Mouse (Mus musculus) kidney, adult 11 months (tissue): Measurements from ENCODE around the gene Slc6a9.
A peak's percentile ranks its signal among the peaks of the same experiment; 100 is the strongest.

Source experiments
- DNase-seq: peaks from one replicate; pipeline ENCODE4 v3.0.0; 2022

The Slc6a9 gene

GRCm38 (mm10) chr4:117834457-117834844, at the start of gene Slc6a9:
TSS of gene Slc6a9 (plus strand) at chr4:117834506.
- DNase-seq = no peak

GRCm38 (mm10) chr4:117786963-117787362, 47.3 kb upstream of the Slc6a9 start:
- DNase-seq = peak; percentile 66

- no peak for DNase-seq
Observed at GRCm38 (mm10) chr4:117788308-117788707, 46.0 kb upstream of the Slc6a9 start.

GRCm38 (mm10) chr4:117799904-117800303, 34.4 kb upstream of the Slc6a9 start:
- no peak for DNase-seq

- no peak for DNase-seq
Observed at GRCm38 (mm10) chr4:117806992-117807391, 27.3 kb upstream of the Slc6a9 start.

GRCm38 (mm10) chr4:117810933-117811332, 23.4 kb upstream of the Slc6a9 start:
- no peak for DNase-seq

GRCm38 (mm10) chr4:117813591-117814192, 20.6 kb upstream of the Slc6a9 start:
- DNase-seq = no peak

GRCm38 (mm10) chr4:117814333-117814732, 20.0 kb upstream of the Slc6a9 start:
- DNase-seq = no peak

GRCm38 (mm10) chr4:117816776-117817175, 17.5 kb upstream of the Slc6a9 start:
- DNase-seq = no peak

GRCm38 (mm10) chr4:117818032-117818431, 16.3 kb upstream of the Slc6a9 start:
- no peak for DNase-seq

GRCm38 (mm10) chr4:117828572-117829145, 5.6 kb upstream of the Slc6a9 start:
- DNase-seq = no peak

- peak; percentile 63 for DNase-seq
Observed at GRCm38 (mm10) chr4:117829260-117830123, 4.8 kb upstream of the Slc6a9 start.

GRCm38 (mm10) chr4:117830124-117830551, 4.2 kb upstream of the Slc6a9 start:
- DNase-seq = peak; percentile 56

GRCm38 (mm10) chr4:117830801-117831200, 3.5 kb upstream of the Slc6a9 start:
- no peak for DNase-seq

GRCm38 (mm10) chr4:117831499-117831898, 2.8 kb upstream of the Slc6a9 start:
- DNase-seq = no peak

- DNase-seq = peak; percentile 56
Observed at GRCm38 (mm10) chr4:117831920-117832691, 2.2 kb upstream of the Slc6a9 start.

GRCm38 (mm10) chr4:117834845-117835530, 682 bp downstream of the Slc6a9 start:
- peak; percentile 81 for DNase-seq

GRCm38 (mm10) chr4:117835531-117836111, 1.3 kb downstream of the Slc6a9 start:
- no peak for DNase-seq

GRCm38 (mm10) chr4:117836204-117836767, 2.0 kb downstream of the Slc6a9 start:
- peak; percentile 95 for DNase-seq

- no peak for DNase-seq
Observed at GRCm38 (mm10) chr4:117837271-117837670, 3.0 kb downstream of the Slc6a9 start.

- peak; percentile 85 for DNase-seq
Observed at GRCm38 (mm10) chr4:117839366-117839765, 5.1 kb downstream of the Slc6a9 start.

GRCm38 (mm10) chr4:117840821-117841220, 6.5 kb downstream of the Slc6a9 start:
- DNase-seq = no peak
